Mouse (Mus musculus) lung, postnatal 0 days (tissue): ENCODE results near the gene Ric8b. TPM values are rescaled to one million over a fixed set of nuclear protein-coding genes. Genes with fewer than 3 reads are reported as not detected.
A peak's percentile ranks its signal among the peaks of the same experiment; 100 is the strongest.

ENCODE experiments used
- ATAC-seq: fragments of 200-750 bp; cut with Nextera tagmentation; 2 replicates; pipeline ENCODE4 v1.8.0; 2017; ENCODE audit warnings: moderate library complexity
- DNase-seq: peaks from one replicate; pipeline ENCODE4 v3.0.0-alpha.2; 2016; ENCODE audit warnings: low spot score
- H3K27ac ChIP-seq: fragments of 300-500 bp; sonication (generic); 2 replicates; pipeline ENCODE4 v1.5.1; 2014; ENCODE audit warnings: antibody characterized with exemption, mild to moderate bottlenecking, low read length, mixed read lengths
- H3K27me3 ChIP-seq: fragments of 300-500 bp; sonication (generic); replicated peaks from 2 replicates; pipeline ENCODE4 v1.6.1; 2014; ENCODE audit warnings: low read length, mixed read lengths; ENCODE audit not compliant: insufficient read depth
- H3K36me3 ChIP-seq: fragments of 300-500 bp; sonication (generic); 2 replicates; pipeline ENCODE4 v1.6.1; 2014; ENCODE audit warnings: low read length, mixed read lengths; ENCODE audit not compliant: insufficient read depth
- H3K4me1 ChIP-seq: fragments of 300-500 bp; sonication (generic); 2 replicates; pipeline ENCODE4 v1.6.1; 2014; ENCODE audit warnings: antibody characterized with exemption, low read depth, low read length, mixed read lengths; ENCODE audit not compliant: insufficient read depth
- H3K4me2 ChIP-seq: fragments of 300-500 bp; sonication (generic); replicated peaks from 2 replicates; pipeline ENCODE4 v1.6.1; 2014; ENCODE audit warnings: low read depth, mild to moderate bottlenecking, low read length, moderate library complexity, mixed read lengths
- H3K4me3 ChIP-seq: fragments of 300-500 bp; sonication (generic); 2 replicates; pipeline ENCODE4 v1.5.1; 2014; ENCODE audit warnings: low read depth, low read length
- H3K9ac ChIP-seq: fragments of 300-500 bp; sonication (generic); replicated peaks from 2 replicates; pipeline ENCODE4 v1.6.1; 2014; ENCODE audit warnings: low read depth, mild to moderate bottlenecking
- H3K9me3 ChIP-seq: fragments of 300-500 bp; sonication (generic); 2 replicates; pipeline ENCODE4 v1.6.1; 2016; ENCODE audit warnings: low read length, mixed read lengths
- CTCF ChIP-seq: IDR thresholded peaks from 2 replicates; pipeline ENCODE4 v1.5.1; 2016; ENCODE audit warnings: antibody characterized with exemption, mild to moderate bottlenecking
- EP300 ChIP-seq: IDR thresholded peaks from 2 replicates; pipeline ENCODE4 v1.6.1; 2016; ENCODE audit warnings: antibody characterized with exemption, mild to moderate bottlenecking, control low read depth
- WGBS: fragments of 180-500 bp; shearing (Covaris S2); extraction: QIAGEN DNeasy Blood & Tissue Kit; methylation state at CpG from one replicate; pipeline ENCODE4 v1.1.7; 2014; 5-methylcytosine and 5-hydroxymethylcytosine counted together
- polyA plus RNA-seq: library from polyadenylated mRNA; unstranded; fragments of >200 nt; fragmentation: Nextera tagmentation; extraction: Ambion mirVana; gene quantifications from 2 replicates; pipeline ENCODE4 v1.2.1, GENCODE M21; 2015

Ric8b gene
- polyA plus RNA-seq, 1 experiment from 2014 or later = 9.6 TPM

- H3K4me1 ChIP-seq = peaks cover 5% of the 10 kb centered on the region
- no peak overlapping the region for H3K9ac ChIP-seq
- no peaks in the 10 kb centered on the region for H3K36me3 ChIP-seq
- no peaks in the 10 kb centered on the region for H3K9me3 ChIP-seq
- TF ChIP-seq CTCF = no peak
- TF ChIP-seq EP300 = no peak
- H3K27ac ChIP-seq = no peak overlapping the region
- no peaks in the 10 kb centered on the region for H3K27me3 ChIP-seq
- H3K4me2 ChIP-seq = no peak overlapping the region
- H3K4me3 ChIP-seq = no peak overlapping the region
- ATAC-seq = no peak
- WGBS = 78% methylated on average over 3 of the region's 3 CpGs
- DNase-seq = no peak
Observed at GRCm38 (mm10) chr10:84908006-84908405, 9.4 kb upstream of the Ric8b start.

GRCm38 (mm10) chr10:84908471-84908870, 8.9 kb upstream of the Ric8b start:
- H3K27me3 ChIP-seq = no peaks in the 10 kb centered on the region
- ATAC-seq (no peak), DNase-seq (no peak)
- H3K36me3 ChIP-seq = no peaks in the 10 kb centered on the region
- no peak overlapping the region for H3K27ac ChIP-seq
- H3K9ac ChIP-seq = no peak overlapping the region
- H3K9me3 ChIP-seq = no peaks in the 10 kb centered on the region
- no peak overlapping the region for H3K4me3 ChIP-seq
- TF ChIP-seq CTCF (no peak), EP300 (no peak)
- peaks cover 2% of the 10 kb centered on the region for H3K4me1 ChIP-seq
- 71% methylated on average over 3 of the region's 3 CpGs for WGBS
- H3K4me2 ChIP-seq = no peak overlapping the region

GRCm38 (mm10) chr10:84909021-84909801, 8.2 kb upstream of the Ric8b start:
- H3K36me3 ChIP-seq = no peaks in the 10 kb centered on the region
- 75% methylated on average over 17 of the region's 17 CpGs for WGBS
- ATAC-seq (no peak), DNase-seq (no peak)
- H3K9ac ChIP-seq = no peak overlapping the region
- no peaks in the 10 kb centered on the region for H3K9me3 ChIP-seq
- no peaks in the 10 kb centered on the region for H3K27me3 ChIP-seq
- no peak overlapping the region for H3K27ac ChIP-seq
- TF ChIP-seq CTCF = no peak
- TF ChIP-seq EP300 = no peak
- H3K4me3 ChIP-seq = no peak overlapping the region
- no peak overlapping the region for H3K4me2 ChIP-seq
- H3K4me1 ChIP-seq = no peaks in the 10 kb centered on the region

GRCm38 (mm10) chr10:84910194-84910593, 7.2 kb upstream of the Ric8b start:
- no peaks in the 10 kb centered on the region for H3K9me3 ChIP-seq
- DNase-seq = no peak
- no peaks in the 10 kb centered on the region for H3K27me3 ChIP-seq
- no peaks in the 10 kb centered on the region for H3K36me3 ChIP-seq
- WGBS = 54% methylated on average over 7 of the region's 7 CpGs
- H3K4me2 ChIP-seq = no peak overlapping the region
- no peaks in the 10 kb centered on the region for H3K4me1 ChIP-seq
- ATAC-seq = no peak
- TF ChIP-seq EP300 (no peak), CTCF (no peak)
- H3K27ac ChIP-seq = no peak overlapping the region
- H3K9ac ChIP-seq = no peak overlapping the region
- H3K4me3 ChIP-seq = no peak overlapping the region

GRCm38 (mm10) chr10:84910758-84911384, 6.5 kb upstream of the Ric8b start:
- 50% methylated on average over 1 of the region's 1 CpGs for WGBS
- Histone ChIP-seq H3K9ac (no peak overlapping the region), H3K9me3 (no peaks in the 10 kb centered on the region), H3K4me2 (no peak overlapping the region), H3K36me3 (no peaks in the 10 kb centered on the region), H3K27ac (no peak overlapping the region), H3K4me3 (no peak overlapping the region), H3K27me3 (no peaks in the 10 kb centered on the region), H3K4me1 (no peaks in the 10 kb centered on the region)
- DNase-seq (peak; percentile 29), ATAC-seq (peak; percentile 32; the same call in 1 of the 2 replicates)
- TF ChIP-seq EP300 (no peak), CTCF (no peak)

GRCm38 (mm10) chr10:84913148-84913547, 4.3 kb upstream of the Ric8b start:
- H3K4me1 ChIP-seq = peaks cover 2% of the 10 kb centered on the region; the same call in 1 of the 2 replicates
- TF ChIP-seq EP300 = no peak
- TF ChIP-seq CTCF = no peak

More at GRCm38 (mm10) chr10:84913148-84913547, 4.3 kb upstream of the Ric8b start:
- Histone ChIP-seq H3K36me3 (no peaks in the 10 kb centered on the region), H3K27me3 (no peaks in the 10 kb centered on the region), H3K9ac (no peak overlapping the region), H3K9me3 (no peaks in the 10 kb centered on the region), H3K4me3 (no peak overlapping the region), H3K27ac (no peak overlapping the region), H3K4me2 (no peak overlapping the region)
- no peak for DNase-seq
- no peak for ATAC-seq
- 67% methylated on average over 1 of the region's 1 CpGs for WGBS
